Mouse (Mus musculus) hindbrain, postnatal 0 days (tissue): ENCODE data around the gene Avl9. TPM values are rescaled to one million over a fixed set of nuclear protein-coding genes. Genes with fewer than 3 reads are reported as not detected.
A peak's percentile ranks its signal among the peaks of the same experiment; 100 is the strongest.

ENCODE experiments used
- ATAC-seq: fragments of 200-750 bp; cut with Nextera tagmentation; 2 replicates; pipeline ENCODE4 v1.8.0; 2017; ENCODE audit warnings: mild to moderate bottlenecking, moderate TSS enrichment, moderate library complexity
- DNase-seq: peaks from one replicate; pipeline ENCODE4 v3.0.0-alpha.2; 2015; ENCODE audit warnings: low spot score
- H3K27ac ChIP-seq: fragments of 300-500 bp; sonication (generic); 2 replicates; pipeline ENCODE4 v1.5.1; 2014; ENCODE audit warnings: mild to moderate bottlenecking
- H3K27me3 ChIP-seq: fragments of 300-500 bp; sonication (generic); 2 replicates; pipeline ENCODE4 v1.6.1; 2014; ENCODE audit warnings: low read length, mixed read lengths; ENCODE audit not compliant: insufficient read depth
- H3K36me3 ChIP-seq: fragments of 300-500 bp; sonication (generic); 2 replicates; pipeline ENCODE4 v1.6.1; 2014; ENCODE audit warnings: low read length, mixed read lengths; ENCODE audit not compliant: insufficient read depth
- H3K4me1 ChIP-seq: fragments of 300-500 bp; sonication (generic); 2 replicates; pipeline ENCODE4 v1.6.1; 2014; ENCODE audit warnings: antibody characterized with exemption, low read length, mixed read lengths; ENCODE audit not compliant: insufficient read depth
- H3K4me2 ChIP-seq: fragments of 300-500 bp; sonication (generic); 2 replicates; pipeline ENCODE4 v1.6.1; 2014; ENCODE audit warnings: low read depth, mild to moderate bottlenecking, low read length, moderate library complexity, mixed read lengths
- H3K4me3 ChIP-seq: fragments of 300-500 bp; sonication (generic); 2 replicates; pipeline ENCODE4 v1.5.1; 2014; ENCODE audit warnings: low read length
- H3K9ac ChIP-seq: fragments of 300-500 bp; sonication (generic); replicated peaks from 2 replicates; pipeline ENCODE4 v1.6.1; 2014; ENCODE audit warnings: mild to moderate bottlenecking, low read length, moderate library complexity, mixed read lengths
- H3K9me3 ChIP-seq: fragments of 300-500 bp; sonication (generic); 2 replicates; pipeline ENCODE4 v1.6.1; 2016; ENCODE audit warnings: low read length, mixed read lengths
- CTCF ChIP-seq: IDR thresholded peaks from 2 replicates; pipeline ENCODE4 v1.5.1; 2016; ENCODE audit warnings: antibody characterized with exemption, control low read depth, low read depth
- WGBS: fragments of 180-500 bp; shearing (Covaris S2); extraction: QIAGEN DNeasy Blood & Tissue Kit; methylation state at CpG from one replicate; pipeline ENCODE4 v1.1.7; 2014; 5-methylcytosine and 5-hydroxymethylcytosine counted together
- polyA plus RNA-seq: library from polyadenylated mRNA; unstranded; fragments of >200 nt; fragmentation: Nextera tagmentation; extraction: Ambion mirVana; gene quantifications from 2 replicates; pipeline ENCODE4 v1.2.1, GENCODE M21; 2015
- total RNA-seq: library from RNA; depleted of rRNA; stranded (reverse); fragments of >200 nt; gene quantifications from 2 replicates; pipeline ENCODE4 v1.2.3, GENCODE M21; 2014

Gene Avl9
- total and polyA plus RNA-seq, 2 experiments from 2014 or later, result 22.0 to 47.6 TPM

- Histone ChIP-seq H3K9me3 (no peaks in the 10 kb centered on the region), H3K4me3 (peak overlapping the region; percentile 69), H3K4me2 (peak overlapping the region; percentile 69), H3K9ac (peak overlapping the region; percentile 85), H3K36me3 (no peaks in the 10 kb centered on the region), H3K27ac (peak overlapping the region; percentile 95), H3K27me3 (no peaks in the 10 kb centered on the region), H3K4me1 (no peaks in the 10 kb centered on the region)
- WGBS, result under 1% methylated on average over 25 of the region's 25 CpGs
- no peak for TF ChIP-seq CTCF
- DNase-seq (peak; percentile 77), ATAC-seq (peak; percentile 52)
These were observed 569 bp downstream of the Avl9 start for GRCm38 (mm10) chr6:56715270-56715666.

GRCm38 (mm10) chr6:56719071-56719470 lies 4.4 kb downstream of the Avl9 start:
- H3K4me3 ChIP-seq, result no peak overlapping the region
- H3K9me3 ChIP-seq, result no peaks in the 10 kb centered on the region
- WGBS, result 79% methylated on average over 1 of the region's 1 CpGs
- no peak for TF ChIP-seq CTCF
- H3K36me3 ChIP-seq, result no peaks in the 10 kb centered on the region
- DNase-seq (no peak), ATAC-seq (no peak)
- H3K27ac ChIP-seq, result no peak overlapping the region
- no peaks in the 10 kb centered on the region for H3K4me1 ChIP-seq
- H3K4me2 ChIP-seq, result no peak overlapping the region
- H3K27me3 ChIP-seq, result no peaks in the 10 kb centered on the region
- H3K9ac ChIP-seq, result no peak overlapping the region

GRCm38 (mm10) chr6:56720877-56721276 lies 6.2 kb downstream of the Avl9 start:
- no peak for DNase-seq
- Histone ChIP-seq H3K4me3 (no peak overlapping the region), H3K27me3 (no peaks in the 10 kb centered on the region), H3K4me1 (no peaks in the 10 kb centered on the region), H3K4me2 (no peak overlapping the region), H3K27ac (no peak overlapping the region), H3K9me3 (no peaks in the 10 kb centered on the region), H3K36me3 (peaks cover 3% of the 10 kb centered on the region; the same call in 1 of the 2 replicates), H3K9ac (no peak overlapping the region)
- TF ChIP-seq CTCF, result no peak
- no peak for ATAC-seq
- 53% methylated on average over 3 of the region's 3 CpGs for WGBS

- Histone ChIP-seq H3K4me3 (no peak overlapping the region), H3K27me3 (no peaks in the 10 kb centered on the region), H3K9me3 (no peaks in the 10 kb centered on the region), H3K27ac (no peak overlapping the region), H3K4me2 (no peak overlapping the region), H3K36me3 (peaks cover 34% of the 10 kb centered on the region), H3K9ac (no peak overlapping the region), H3K4me1 (no peaks in the 10 kb centered on the region)
- TF ChIP-seq CTCF, result no peak
- no peak for DNase-seq
- ATAC-seq, result no peak
- WGBS, result 53% methylated on average over 2 of the region's 2 CpGs
These were observed 17.8 kb downstream of the Avl9 start for GRCm38 (mm10) chr6:56732545-56732944.

- no peak overlapping the region for H3K27ac ChIP-seq
- H3K36me3 ChIP-seq, result no peaks in the 10 kb centered on the region; the same call in 1 of the 2 replicates
- WGBS, result 26% methylated on average over 5 of the region's 5 CpGs
These were observed 31.3 kb downstream of the Avl9 start for GRCm38 (mm10) chr6:56745950-56746543.

GRCm38 (mm10) chr6:56753719-56754118 lies 39.0 kb downstream of the Avl9 start:
- Histone ChIP-seq H3K4me3 (no peak overlapping the region), H3K36me3 (peaks cover 31% of the 10 kb centered on the region), H3K4me1 (no peaks in the 10 kb centered on the region), H3K9ac (no peak overlapping the region), H3K27ac (no peak overlapping the region), H3K4me2 (no peak overlapping the region), H3K9me3 (no peaks in the 10 kb centered on the region), H3K27me3 (no peaks in the 10 kb centered on the region)
- ATAC-seq (no peak), DNase-seq (no peak)
- TF ChIP-seq CTCF, result no peak
- WGBS, result 92% methylated on average over 3 of the region's 3 CpGs

More at GRCm38 (mm10) chr6:56745950-56746543, 31.3 kb downstream of the Avl9 start:
- peak; percentile 85 for DNase-seq
- Histone ChIP-seq H3K9me3 (no peaks in the 10 kb centered on the region), H3K9ac (no peak overlapping the region), H3K4me2 (no peak overlapping the region), H3K4me3 (no peak overlapping the region), H3K27me3 (no peaks in the 10 kb centered on the region), H3K4me1 (no peaks in the 10 kb centered on the region)
- peak; percentile 49 for ATAC-seq
- no peak for TF ChIP-seq CTCF

GRCm38 (mm10) chr6:56756117-56756516 lies 41.4 kb downstream of the Avl9 start:
- H3K4me3 ChIP-seq, result no peak overlapping the region
- H3K27ac ChIP-seq, result no peak overlapping the region
- WGBS, result 88% methylated on average over 1 of the region's 1 CpGs
- H3K9me3 ChIP-seq, result no peaks in the 10 kb centered on the region
- no peaks in the 10 kb centered on the region for H3K27me3 ChIP-seq
- ATAC-seq (no peak), DNase-seq (no peak)
- H3K4me1 ChIP-seq, result no peaks in the 10 kb centered on the region
- H3K9ac ChIP-seq, result no peak overlapping the region
- TF ChIP-seq CTCF, result no peak
- H3K4me2 ChIP-seq, result no peak overlapping the region
- H3K36me3 ChIP-seq, result peaks cover 37% of the 10 kb centered on the region
